Mouse (Mus musculus) heart, embryonic 15.5 days (tissue): ENCODE measurements around the gene Olfr1373. TPM values are rescaled to one million over a fixed set of nuclear protein-coding genes. Genes with fewer than 3 reads are reported as not detected.
"Not testable (repeated sequence)": the region's sequence is repeated elsewhere in the genome, so short reads cannot be mapped to it uniquely, and the experiment has no call there.

ENCODE experiments used
- ATAC-seq: fragments of 200-750 bp; cut with Nextera tagmentation; replicated peaks from 2 replicates; pipeline ENCODE4 v1.8.0; 2017; ENCODE audit warnings: low read depth, moderate TSS enrichment; ENCODE audit not compliant: insufficient number of reproducible peaks, insufficient read depth, low FRiP score
- H3K27ac ChIP-seq: fragments of 300-500 bp; sonication (generic); 2 replicates; pipeline ENCODE4 v1.5.1; 2015; ENCODE audit warnings: mild to moderate bottlenecking, inconsistent platforms
- H3K27me3 ChIP-seq: fragments of 300-500 bp; sonication (generic); 2 replicates; pipeline ENCODE4 v1.6.1; 2015; ENCODE audit warnings: inconsistent platforms
- H3K36me3 ChIP-seq: fragments of 300-500 bp; sonication (generic); 2 replicates; pipeline ENCODE4 v1.6.1; 2015; ENCODE audit warnings: mild to moderate bottlenecking, inconsistent platforms
- H3K4me1 ChIP-seq: fragments of 300-500 bp; sonication (generic); replicated peaks from 2 replicates; pipeline ENCODE4 v1.6.1; 2015; ENCODE audit warnings: inconsistent platforms
- H3K4me2 ChIP-seq: fragments of 300-500 bp; sonication (generic); 2 replicates; pipeline ENCODE4 v1.6.1; 2015; ENCODE audit warnings: inconsistent platforms, mild to moderate bottlenecking, moderate library complexity
- H3K4me3 ChIP-seq: fragments of 300-500 bp; sonication (generic); 2 replicates; pipeline ENCODE4 v1.5.1; 2015; ENCODE audit warnings: mild to moderate bottlenecking, inconsistent platforms
- H3K9ac ChIP-seq: fragments of 300-500 bp; sonication (generic); 2 replicates; pipeline ENCODE4 v1.6.1; 2015; ENCODE audit warnings: mild to moderate bottlenecking, inconsistent platforms
- H3K9me3 ChIP-seq: fragments of 300-500 bp; sonication (generic); replicated peaks from 2 replicates; pipeline ENCODE4 v1.6.1; 2016; ENCODE audit warnings: inconsistent platforms
- WGBS: fragments of 180-500 bp; shearing (Covaris S2); methylation state at CpG from one replicate; pipeline ENCODE4 v1.1.7; 2015; ENCODE audit warnings: mixed read lengths; 5-methylcytosine and 5-hydroxymethylcytosine counted together
- polyA plus RNA-seq: library from polyadenylated mRNA; unstranded; fragments of >200 nt; fragmentation: Nextera tagmentation; extraction: Ambion mirVana; gene quantifications from 2 replicates; pipeline ENCODE4 v1.2.1, GENCODE M21; 2015

Gene Olfr1373
- polyA plus RNA-seq, 1 experiment from 2014 or later: not detected

DNA sequence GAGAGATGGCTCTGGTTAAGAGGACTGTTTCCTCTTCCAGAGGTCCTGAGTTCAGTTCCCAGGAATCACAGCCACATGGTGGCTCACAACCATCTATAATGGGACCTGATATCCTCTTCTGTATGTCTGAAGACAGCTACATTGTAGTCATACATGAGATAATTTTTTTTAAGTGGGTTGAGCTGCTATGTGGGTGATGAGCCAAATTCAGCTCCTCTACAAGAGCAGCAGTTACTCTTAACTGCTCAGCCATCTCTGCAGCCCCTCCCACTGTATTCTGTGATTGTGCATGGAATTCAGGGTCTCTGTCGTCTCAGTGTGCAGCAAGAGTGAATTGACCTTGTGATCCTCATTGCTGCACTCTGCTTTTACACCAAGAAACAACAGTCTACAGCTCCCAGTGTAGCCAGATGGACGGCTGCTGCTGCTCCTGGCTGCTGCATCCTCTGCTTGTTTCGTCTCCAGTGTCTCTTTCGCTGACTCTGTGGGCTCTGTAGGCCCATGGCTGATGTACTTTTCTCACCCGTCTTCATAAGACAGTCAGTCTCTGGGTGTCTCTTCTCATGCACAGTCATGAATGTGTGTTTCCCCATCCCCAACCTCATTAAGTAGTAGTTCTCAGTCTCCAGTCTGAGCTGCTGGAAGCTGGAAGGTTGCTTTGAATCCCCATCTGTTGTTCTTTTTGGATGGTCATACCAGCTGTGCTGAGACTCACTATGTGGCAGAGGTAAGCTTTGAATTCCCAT, 16.8 kb downstream of the Olfr1373 start:
- no peak overlapping the region for H3K4me2 ChIP-seq
- no peaks in the 10 kb centered on the region for H3K27me3 ChIP-seq
- H3K9ac ChIP-seq: no peak overlapping the region
- H3K4me3 ChIP-seq: no peak overlapping the region
- no peaks in the 10 kb centered on the region for H3K9me3 ChIP-seq
- WGBS: 61% methylated on average over 5 of the region's 5 CpGs
- peaks cover 14% of the 10 kb centered on the region for H3K4me1 ChIP-seq
- H3K36me3 ChIP-seq: peaks cover 22% of the 10 kb centered on the region
- no peak overlapping the region; the same call in 1 of the 2 replicates for H3K27ac ChIP-seq
- ATAC-seq: no peak

DNA sequence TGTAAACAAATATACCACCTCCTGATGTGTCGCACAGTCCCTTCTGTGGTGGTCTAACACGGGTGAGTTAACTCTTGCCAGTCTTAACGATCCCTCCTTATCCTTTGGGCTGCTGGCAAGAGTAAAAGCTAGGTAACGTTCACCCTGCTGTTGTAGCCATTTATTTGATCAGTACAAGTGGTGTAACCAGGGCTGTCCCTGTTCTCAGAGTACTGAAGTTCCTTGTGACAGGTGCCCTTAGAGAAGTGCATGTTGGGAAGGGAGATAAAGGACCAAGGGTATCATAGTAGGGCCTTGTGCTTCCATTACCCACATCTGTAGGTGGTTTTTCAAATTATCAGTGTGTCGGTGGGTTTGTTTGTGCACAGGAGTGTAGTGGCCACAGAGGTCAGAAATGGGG, 17.6 kb downstream of the Olfr1373 start:
- H3K4me2 ChIP-seq: no peak overlapping the region
- H3K9ac ChIP-seq: no peak overlapping the region
- H3K27me3 ChIP-seq: no peaks in the 10 kb centered on the region
- ATAC-seq: no peak
- H3K36me3 ChIP-seq: peaks cover 29% of the 10 kb centered on the region
- no peak overlapping the region for H3K4me3 ChIP-seq
- no peaks in the 10 kb centered on the region for H3K9me3 ChIP-seq
- H3K4me1 ChIP-seq: peaks cover 14% of the 10 kb centered on the region
- H3K27ac ChIP-seq: no peak overlapping the region
- WGBS: 75% methylated on average over 5 of the region's 5 CpGs

DNA sequence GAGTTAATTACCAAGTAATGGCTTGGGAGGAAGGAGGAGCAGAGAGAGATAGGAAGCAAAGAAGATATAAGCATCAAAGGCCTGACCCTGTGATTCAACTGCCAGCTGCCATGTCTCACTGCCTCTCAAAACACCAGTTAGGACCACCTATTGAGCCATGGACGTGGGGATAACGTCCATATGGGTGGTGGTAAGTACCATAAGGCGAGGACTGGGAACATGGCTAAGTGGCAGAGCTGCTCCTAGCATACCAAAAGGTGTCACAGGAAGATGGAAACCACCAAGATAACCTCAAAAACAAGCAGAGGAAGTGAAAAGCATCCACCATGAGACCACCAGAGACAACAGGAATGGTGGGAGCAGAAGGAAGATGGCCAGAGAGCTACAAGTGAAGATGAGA, 18.2 kb downstream of the Olfr1373 start:
- H3K4me2 ChIP-seq: no peak overlapping the region
- peaks cover 14% of the 10 kb centered on the region for H3K4me1 ChIP-seq
- no peak overlapping the region for H3K4me3 ChIP-seq
- ATAC-seq: no peak
- no peaks in the 10 kb centered on the region for H3K9me3 ChIP-seq
- no peaks in the 10 kb centered on the region for H3K27me3 ChIP-seq
- no peak overlapping the region for H3K9ac ChIP-seq
- 60% methylated on average over 3 of the region's 3 CpGs for WGBS
- peaks cover 35% of the 10 kb centered on the region for H3K36me3 ChIP-seq
- no peak overlapping the region for H3K27ac ChIP-seq

DNA sequence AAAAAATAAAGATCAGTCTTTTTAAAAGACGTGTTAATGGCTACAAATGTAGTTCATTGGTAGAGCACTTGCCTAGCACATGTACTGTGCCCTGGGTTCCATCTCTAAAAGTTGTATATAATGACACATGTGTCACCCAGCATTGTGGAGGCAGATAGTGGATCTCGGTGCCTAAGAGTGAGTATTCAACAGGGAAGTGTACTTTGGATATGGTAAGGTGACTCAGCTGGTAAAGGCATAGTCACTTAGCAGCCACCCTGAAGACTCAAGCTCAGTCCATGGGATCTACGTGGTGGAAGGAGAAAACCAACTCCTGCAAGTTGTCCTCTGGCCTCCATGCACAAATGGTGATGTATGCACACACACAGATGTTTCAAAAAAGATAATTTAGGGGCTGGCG, 20.9 kb downstream of the Olfr1373 start:
- no peak for ATAC-seq
- Histone ChIP-seq H3K9ac (no peak overlapping the region), H3K9me3 (no peaks in the 10 kb centered on the region), H3K27ac (no peak overlapping the region), H3K27me3 (no peaks in the 10 kb centered on the region), H3K4me3 (no peak overlapping the region), H3K4me2 (no peak overlapping the region), H3K4me1 (peaks cover 4% of the 10 kb centered on the region), H3K36me3 (peaks cover 60% of the 10 kb centered on the region)
- WGBS: 90% methylated on average over 4 of the region's 4 CpGs

DNA sequence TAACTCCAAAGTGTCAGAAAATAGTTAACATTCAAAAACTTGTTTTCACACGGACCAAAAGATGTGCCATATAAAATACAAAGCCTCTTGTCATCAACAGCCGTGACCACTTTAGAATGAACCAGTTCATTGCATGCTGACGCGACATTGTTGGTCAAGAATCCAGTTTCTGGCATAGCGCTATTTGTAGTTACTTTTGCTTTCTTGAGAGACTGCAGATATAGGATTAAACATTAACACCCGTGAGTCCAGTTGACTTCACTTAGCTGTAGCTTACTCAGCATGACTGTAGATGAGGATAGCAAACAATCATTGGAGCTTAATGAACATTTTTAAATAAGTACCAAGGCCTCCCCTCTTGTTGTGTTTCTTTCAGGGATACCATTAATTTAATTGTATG, 23.3 kb downstream of the Olfr1373 start:
- no peaks in the 10 kb centered on the region for H3K27me3 ChIP-seq
- no peak overlapping the region for H3K27ac ChIP-seq
- no peak overlapping the region for H3K4me3 ChIP-seq
- no peak for ATAC-seq
- peaks cover 80% of the 10 kb centered on the region for H3K36me3 ChIP-seq
- H3K9me3 ChIP-seq: no peaks in the 10 kb centered on the region
- 87% methylated on average over 6 of the region's 6 CpGs for WGBS
- no peak overlapping the region for H3K9ac ChIP-seq
- no peak overlapping the region for H3K4me2 ChIP-seq
- H3K4me1 ChIP-seq: no peaks in the 10 kb centered on the region

DNA sequence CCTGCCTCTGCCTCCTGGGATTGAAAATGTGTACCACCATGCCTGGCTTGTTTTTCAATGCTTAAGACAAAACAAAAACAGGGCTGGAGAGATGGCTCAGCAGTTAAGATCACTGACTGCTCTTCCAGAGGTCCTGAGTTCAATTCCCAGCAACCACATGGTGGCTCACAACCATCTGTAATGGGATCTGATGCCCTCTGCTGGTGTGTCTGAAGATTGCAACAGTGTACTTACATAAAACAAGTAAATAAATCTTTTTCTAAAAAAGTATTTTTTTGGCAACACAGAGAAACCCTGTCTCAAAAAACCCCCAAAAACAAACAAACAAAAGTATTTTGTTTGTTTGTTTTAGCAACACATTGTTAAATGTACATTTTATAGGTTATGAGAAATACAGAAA, 24.9 kb downstream of the Olfr1373 start:
- peaks cover 89% of the 10 kb centered on the region for H3K36me3 ChIP-seq
- H3K27me3 ChIP-seq, H3K4me1 ChIP-seq, H3K4me2 ChIP-seq, ATAC-seq, H3K4me3 ChIP-seq, H3K9me3 ChIP-seq, H3K9ac ChIP-seq, H3K27ac ChIP-seq: not testable (repeated sequence)

DNA sequence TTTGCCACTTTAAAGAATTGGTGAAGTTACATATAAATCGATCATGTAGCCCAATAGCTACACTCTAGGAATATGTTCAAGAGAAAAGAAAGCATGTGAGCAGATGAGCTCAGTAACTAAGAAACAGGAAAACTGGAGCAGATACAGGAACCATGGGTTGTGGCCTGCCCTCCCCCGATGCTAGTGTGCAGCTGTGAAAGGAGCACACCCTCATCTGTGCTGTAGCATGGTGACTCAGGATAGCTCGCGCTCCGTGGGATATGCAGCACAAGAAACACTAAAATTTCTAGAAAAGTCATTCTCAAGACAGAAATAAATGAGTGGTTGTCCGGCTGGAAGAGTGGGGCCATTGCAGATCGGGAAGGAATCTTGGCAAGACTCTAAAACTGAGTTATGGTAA, 28.2 kb downstream of the Olfr1373 start:
- 94% methylated on average over 7 of the region's 7 CpGs for WGBS
- no peak for ATAC-seq
- no peaks in the 10 kb centered on the region for H3K27me3 ChIP-seq
- peaks cover 80% of the 10 kb centered on the region for H3K36me3 ChIP-seq
- H3K9me3 ChIP-seq: no peaks in the 10 kb centered on the region
- no peaks in the 10 kb centered on the region for H3K4me1 ChIP-seq
- no peak overlapping the region for H3K4me2 ChIP-seq
- H3K9ac ChIP-seq: no peak overlapping the region
- H3K27ac ChIP-seq: no peak overlapping the region
- H3K4me3 ChIP-seq: no peak overlapping the region

DNA sequence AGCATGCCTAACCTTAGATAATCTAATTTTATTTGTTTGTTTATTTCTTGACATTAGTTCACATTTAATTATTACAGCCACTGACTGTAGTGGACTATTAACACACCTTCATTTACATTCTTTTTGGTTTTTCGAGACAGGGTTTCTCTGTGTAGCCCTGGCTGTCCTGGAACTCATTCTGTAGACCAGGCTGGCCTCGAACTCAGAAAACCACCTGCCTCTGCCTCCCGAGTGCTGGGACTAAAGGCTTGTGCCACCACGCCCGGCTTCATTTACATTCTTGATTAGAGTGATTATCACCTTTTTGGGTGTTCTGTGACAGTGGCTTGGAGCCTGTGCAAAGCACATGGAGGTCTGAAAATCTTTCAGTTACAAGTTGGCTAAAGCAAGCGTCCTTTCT, 29.2 kb downstream of the Olfr1373 start:
- not testable (repeated sequence) for H3K27me3 ChIP-seq, H3K9me3 ChIP-seq, H3K4me3 ChIP-seq, ATAC-seq, H3K9ac ChIP-seq, H3K4me1 ChIP-seq, H3K4me2 ChIP-seq, H3K27ac ChIP-seq
- H3K36me3 ChIP-seq: peaks cover 70% of the 10 kb centered on the region
- 92% methylated on average over 6 of the region's 6 CpGs for WGBS

DNA sequence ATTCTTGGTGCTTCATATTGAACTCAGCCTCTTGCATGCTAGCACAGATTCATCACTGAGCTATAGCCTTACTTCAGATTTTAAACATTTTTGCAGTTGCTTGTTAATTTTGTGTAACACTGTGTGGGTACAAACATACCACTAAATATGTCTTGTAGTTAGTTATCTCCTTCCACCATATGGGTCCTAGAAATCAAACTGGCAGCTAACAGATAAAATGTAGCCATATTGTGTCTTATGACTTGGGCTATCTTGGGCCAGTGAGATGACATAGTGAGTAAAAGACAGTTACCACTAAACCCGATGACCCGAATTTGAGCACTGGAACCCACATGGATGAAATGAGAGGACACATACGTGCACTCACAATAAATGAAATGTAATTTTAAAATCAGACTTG, 29.8 kb downstream of the Olfr1373 start:
- 94% methylated on average over 3 of the region's 3 CpGs for WGBS

DNA sequence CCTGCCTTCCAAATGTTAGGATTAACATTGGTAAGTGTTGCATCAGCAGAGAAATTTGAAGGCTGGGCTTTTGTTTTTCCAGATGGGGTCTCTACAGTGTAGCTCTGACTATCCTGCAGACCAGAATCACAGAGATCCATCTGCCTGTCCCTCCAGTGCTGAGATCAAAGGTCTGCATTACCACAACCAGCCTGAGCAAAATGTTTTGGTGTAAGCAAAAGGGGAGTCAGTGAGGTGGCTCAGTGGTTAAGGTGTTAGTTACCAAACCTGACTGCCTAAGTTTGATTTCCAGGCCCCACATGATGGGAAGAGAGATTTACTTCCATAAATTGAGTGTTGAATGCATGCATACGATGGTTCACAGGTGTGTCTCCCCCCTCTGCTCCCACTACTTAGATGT, 35.9 kb downstream of the Olfr1373 start:
- Histone ChIP-seq H3K9ac (no peak overlapping the region), H3K4me1 (peaks cover 23% of the 10 kb centered on the region), H3K4me3 (no peak overlapping the region), H3K36me3 (peaks cover 13% of the 10 kb centered on the region), H3K27me3 (no peaks in the 10 kb centered on the region), H3K27ac (no peak overlapping the region), H3K4me2 (no peak overlapping the region), H3K9me3 (no peaks in the 10 kb centered on the region)
- 69% methylated on average over 1 of the region's 1 CpGs for WGBS
- no peak for ATAC-seq

More for the DNA sequence above, 29.8 kb downstream of the Olfr1373 start:
- Histone ChIP-seq H3K27me3 (no peaks in the 10 kb centered on the region), H3K9me3 (no peaks in the 10 kb centered on the region), H3K36me3 (peaks cover 66% of the 10 kb centered on the region), H3K27ac (no peak overlapping the region), H3K4me2 (no peak overlapping the region), H3K9ac (no peak overlapping the region), H3K4me1 (no peaks in the 10 kb centered on the region), H3K4me3 (no peak overlapping the region)
- ATAC-seq: no peak

DNA sequence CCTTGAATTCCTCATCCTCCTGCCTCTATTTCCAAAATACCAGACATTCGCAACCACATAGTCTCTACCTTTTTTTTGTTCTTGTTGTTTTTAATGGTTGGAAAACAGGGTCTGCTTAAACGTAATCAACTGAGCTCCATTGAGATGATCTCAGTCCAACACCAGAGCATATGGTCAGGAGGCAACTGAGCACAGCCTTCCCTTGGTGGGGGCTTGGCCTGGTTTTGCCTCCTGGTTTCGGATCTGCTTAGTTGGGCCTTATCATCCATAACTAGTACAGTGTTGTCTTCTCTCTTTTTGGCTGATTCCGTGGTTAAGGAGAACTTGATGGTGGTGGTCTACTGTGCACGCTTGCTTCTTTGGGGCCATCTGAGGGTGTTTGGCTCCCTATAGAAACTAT, 36.5 kb downstream of the Olfr1373 start:
- H3K27ac ChIP-seq: no peak overlapping the region
- WGBS: 82% methylated on average over 5 of the region's 5 CpGs
- H3K4me2 ChIP-seq: no peak overlapping the region
- H3K27me3 ChIP-seq: no peaks in the 10 kb centered on the region
- peaks cover 7% of the 10 kb centered on the region for H3K36me3 ChIP-seq
- H3K9ac ChIP-seq: no peak overlapping the region
- H3K9me3 ChIP-seq: no peaks in the 10 kb centered on the region
- no peak overlapping the region for H3K4me3 ChIP-seq
- peaks cover 27% of the 10 kb centered on the region for H3K4me1 ChIP-seq
- no peak for ATAC-seq

DNA sequence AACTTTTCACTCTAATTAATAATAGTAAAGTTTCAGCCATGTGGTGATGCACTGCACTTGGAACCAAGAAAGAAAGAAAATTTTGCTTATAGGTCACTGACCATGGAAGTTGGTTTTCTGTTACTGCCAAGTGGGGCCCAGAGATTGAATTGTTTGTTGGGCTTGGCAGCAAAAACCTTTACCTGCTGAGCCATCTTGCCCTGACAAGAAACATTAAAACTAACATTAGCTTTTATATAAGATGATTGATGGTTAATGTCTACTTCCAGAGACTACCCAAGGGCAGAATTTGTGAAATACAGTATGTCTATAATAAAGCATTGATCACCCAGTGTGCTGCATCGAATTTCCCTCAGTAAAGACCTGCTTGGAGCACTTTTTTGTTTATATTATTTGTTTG, 38.9 kb downstream of the Olfr1373 start:
- H3K27me3 ChIP-seq: no peaks in the 10 kb centered on the region
- H3K27ac ChIP-seq: no peak overlapping the region; the same call in 1 of the 2 replicates
- 84% methylated on average over 1 of the region's 1 CpGs for WGBS
- ATAC-seq: no peak
- no peaks in the 10 kb centered on the region for H3K9me3 ChIP-seq
- peaks cover 40% of the 10 kb centered on the region for H3K4me1 ChIP-seq
- peak overlapping the region; percentile 25; the same call in 1 of the 2 replicates for H3K4me2 ChIP-seq
- H3K36me3 ChIP-seq: no peaks in the 10 kb centered on the region
- H3K4me3 ChIP-seq: no peak overlapping the region
- H3K9ac ChIP-seq: no peak overlapping the region
